Mouse (Mus musculus) hindbrain, embryonic 13.5 days (tissue): ENCODE measurements around the gene Svs3a. TPM values are rescaled to one million over a fixed set of nuclear protein-coding genes. Genes with fewer than 3 reads are reported as not detected.
"Not testable (repeated sequence)": the region's sequence is repeated elsewhere in the genome, so short reads cannot be mapped to it uniquely, and the experiment has no call there.

ENCODE experiments used
- ATAC-seq: fragments of 200-750 bp; cut with Nextera tagmentation; 2 replicates; pipeline ENCODE4 v1.8.0; 2017; ENCODE audit warnings: moderate TSS enrichment; ENCODE audit not compliant: low FRiP score
- H3K27ac ChIP-seq: fragments of 300-500 bp; sonication (generic); 2 replicates; pipeline ENCODE4 v1.5.1; 2015; ENCODE audit warnings: inconsistent platforms, mild to moderate bottlenecking, moderate library complexity
- H3K27me3 ChIP-seq: fragments of 300-500 bp; sonication (generic); 2 replicates; pipeline ENCODE4 v1.6.1; 2015; ENCODE audit warnings: mild to moderate bottlenecking, inconsistent platforms
- H3K36me3 ChIP-seq: fragments of 300-500 bp; sonication (generic); 2 replicates; pipeline ENCODE4 v1.6.1; 2015; ENCODE audit warnings: mild to moderate bottlenecking, inconsistent platforms
- H3K4me1 ChIP-seq: fragments of 300-500 bp; sonication (generic); replicated peaks from 2 replicates; pipeline ENCODE4 v1.6.1; 2015; ENCODE audit warnings: inconsistent platforms
- H3K4me2 ChIP-seq: fragments of 300-500 bp; sonication (generic); 2 replicates; pipeline ENCODE4 v1.6.1; 2015; ENCODE audit warnings: inconsistent platforms, mild to moderate bottlenecking, moderate library complexity
- H3K4me3 ChIP-seq: fragments of 300-500 bp; sonication (generic); 2 replicates; pipeline ENCODE4 v1.5.1; 2015; ENCODE audit warnings: mild to moderate bottlenecking, inconsistent platforms
- H3K9ac ChIP-seq: fragments of 300-500 bp; sonication (generic); 2 replicates; pipeline ENCODE4 v1.6.1; 2015; ENCODE audit warnings: mild to moderate bottlenecking, inconsistent platforms
- H3K9me3 ChIP-seq: fragments of 300-500 bp; sonication (generic); 2 replicates; pipeline ENCODE4 v1.6.1; 2016; ENCODE audit warnings: inconsistent platforms
- WGBS: fragments of 180-500 bp; shearing (Covaris S2); methylation state at CpG from one replicate; pipeline ENCODE4 v1.1.7; 2015; 5-methylcytosine and 5-hydroxymethylcytosine counted together
- polyA plus RNA-seq: library from polyadenylated mRNA; unstranded; fragments of >200 nt; fragmentation: Nextera tagmentation; extraction: Ambion mirVana; gene quantifications from 2 replicates; pipeline ENCODE4 v1.2.1, GENCODE M21; 2015

Gene Svs3a
- not detected in 2 replicates for polyA plus RNA-seq

DNA sequence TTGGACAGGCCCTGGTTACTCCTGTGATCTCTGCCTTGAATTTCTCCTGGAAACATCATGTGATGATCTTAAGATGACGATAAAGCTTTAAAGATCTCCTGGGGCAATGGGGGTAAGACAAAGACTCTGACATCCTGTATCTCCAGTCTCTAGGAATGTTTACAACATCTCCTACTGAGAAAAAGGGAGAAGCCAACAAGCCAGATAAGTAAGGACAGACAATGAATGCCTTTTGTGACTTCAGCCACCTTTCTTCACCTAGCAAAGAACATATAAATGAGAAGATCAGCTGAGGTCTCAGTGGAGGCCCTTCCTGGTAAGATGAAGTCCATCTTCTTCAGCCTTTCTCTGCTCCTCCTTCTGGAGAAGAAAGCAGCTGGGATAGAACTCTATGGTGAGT is at the start of gene Svs3a:
Gene Svs3a, plus strand, starts transcription at position 301 of the 400 bp plus-strand sequence.
- not testable (repeated sequence) for H3K9me3 ChIP-seq, H3K4me2 ChIP-seq, H3K4me1 ChIP-seq, ATAC-seq, H3K27me3 ChIP-seq, H3K27ac ChIP-seq, H3K9ac ChIP-seq, H3K36me3 ChIP-seq, H3K4me3 ChIP-seq
- 80% methylated on average over 1 of the region's 1 CpGs for WGBS

DNA sequence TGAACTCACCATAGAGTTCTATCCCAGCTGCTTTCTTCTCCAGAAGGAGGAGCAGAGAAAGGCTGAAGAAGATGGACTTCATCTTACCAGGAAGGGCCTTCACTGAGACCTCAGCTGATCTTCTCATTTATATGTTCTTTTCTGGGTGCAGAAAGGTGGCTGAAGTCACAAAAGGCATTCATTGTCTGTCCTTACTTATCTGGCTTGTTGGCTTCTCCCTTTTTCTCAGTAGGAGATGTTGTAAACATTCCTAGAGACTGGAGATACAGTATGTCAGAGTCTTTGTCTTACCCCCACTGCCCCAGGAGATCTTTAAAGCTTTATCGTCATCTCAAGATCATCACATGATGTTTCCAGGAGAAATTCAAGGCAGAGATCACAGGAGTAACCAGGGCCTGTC is 32.5 kb upstream of the Svs3a start, which contains the start of gene Svs3b:
Gene Svs3b, minus strand, starts transcription at position 101 of the 400 bp plus-strand sequence.
- H3K27me3 ChIP-seq, H3K9me3 ChIP-seq, H3K36me3 ChIP-seq, H3K27ac ChIP-seq, ATAC-seq, H3K4me1 ChIP-seq, H3K4me2 ChIP-seq, H3K9ac ChIP-seq, H3K4me3 ChIP-seq: not testable (repeated sequence)
- WGBS, result 64% methylated on average over 1 of the region's 1 CpGs

DNA sequence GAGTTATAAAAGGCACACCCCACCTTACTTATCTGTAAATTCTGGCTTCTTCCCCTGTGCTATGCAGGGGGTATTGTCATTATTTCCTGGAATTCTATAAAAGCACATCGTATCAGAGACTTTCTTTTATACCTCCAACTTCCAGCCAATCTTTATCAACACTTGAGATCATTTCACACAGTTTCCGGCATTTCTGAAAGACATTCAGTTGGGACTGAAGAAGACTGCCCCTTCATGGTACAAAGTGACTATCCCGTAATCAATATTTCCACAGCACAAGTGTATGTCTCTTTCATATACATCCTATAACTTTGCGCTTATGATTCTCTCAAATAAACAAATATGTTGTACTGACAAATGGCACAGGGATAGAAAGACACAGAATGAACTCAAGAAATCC is 10.7 kb upstream of the Svs3a start, which contains the start of gene Svs4:
Gene Svs4, minus strand, starts transcription at position 101 of the 400 bp plus-strand sequence.
- Histone ChIP-seq H3K4me3 (no peak within 1 kb of the TSS), H3K4me1 (no peaks in the 10 kb centered on the region), H3K9me3 (no peaks in the 10 kb centered on the region), H3K27ac (no peak within 1 kb of the TSS), H3K9ac (no peak within 1 kb of the TSS), H3K4me2 (no peak within 1 kb of the TSS), H3K36me3 (no peaks in the 10 kb centered on the region), H3K27me3 (no peaks in the 10 kb centered on the region)
- 94% methylated on average over 4 of the region's 4 CpGs for WGBS
- no peak for ATAC-seq

DNA sequence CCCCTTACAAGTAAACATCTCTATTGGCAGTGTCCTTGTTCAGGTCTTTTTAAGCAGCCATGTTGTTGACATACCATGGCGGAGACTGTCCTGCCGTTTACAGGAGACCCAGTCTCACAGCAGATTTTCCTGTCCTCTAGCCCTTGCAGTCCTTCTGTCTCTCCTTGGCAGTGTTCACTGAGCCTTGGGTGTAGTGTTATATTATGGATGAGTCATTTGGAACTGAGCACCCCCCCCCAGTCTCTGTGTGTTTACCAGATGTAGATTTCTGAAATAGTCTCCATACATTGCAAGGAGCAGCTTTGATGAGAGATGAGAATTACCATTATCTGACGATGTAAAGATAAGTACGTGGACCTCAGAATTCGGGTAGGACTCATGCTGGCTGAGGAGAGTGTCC is 23.5 kb downstream of the Svs3a start:
- no peak overlapping the region for H3K4me2 ChIP-seq
- no peaks in the 10 kb centered on the region for H3K4me1 ChIP-seq
- no peaks in the 10 kb centered on the region for H3K36me3 ChIP-seq
- no peak overlapping the region for H3K27ac ChIP-seq
- no peak overlapping the region for H3K4me3 ChIP-seq
- H3K9me3 ChIP-seq, result no peaks in the 10 kb centered on the region
- 92% methylated on average over 5 of the region's 5 CpGs for WGBS
- H3K27me3 ChIP-seq, result no peaks in the 10 kb centered on the region
- ATAC-seq, result no peak
- no peak overlapping the region for H3K9ac ChIP-seq

DNA sequence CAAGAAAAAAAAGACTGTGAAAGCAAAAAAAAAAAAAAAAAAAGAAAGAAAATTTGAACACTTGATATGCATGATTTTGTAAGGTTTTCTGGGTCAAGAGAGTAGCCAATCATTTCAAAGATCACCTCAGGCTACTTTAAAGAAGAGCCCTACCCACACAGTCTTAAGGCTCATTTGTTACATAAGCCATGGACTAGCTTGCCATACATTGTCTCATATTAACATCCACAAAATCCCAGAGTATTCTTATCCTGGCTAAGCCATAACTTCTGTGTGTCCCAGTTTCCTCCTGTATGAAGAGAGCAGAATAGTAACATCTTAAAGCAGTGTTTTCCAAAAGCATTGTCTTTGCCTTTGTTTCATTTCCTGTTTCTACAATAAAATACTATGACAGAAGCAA is 26.4 kb downstream of the Svs3a start:
- H3K9ac ChIP-seq, H3K36me3 ChIP-seq, H3K27ac ChIP-seq, ATAC-seq, H3K4me2 ChIP-seq, H3K27me3 ChIP-seq, H3K4me1 ChIP-seq, H3K9me3 ChIP-seq, H3K4me3 ChIP-seq: not testable (repeated sequence)

DNA sequence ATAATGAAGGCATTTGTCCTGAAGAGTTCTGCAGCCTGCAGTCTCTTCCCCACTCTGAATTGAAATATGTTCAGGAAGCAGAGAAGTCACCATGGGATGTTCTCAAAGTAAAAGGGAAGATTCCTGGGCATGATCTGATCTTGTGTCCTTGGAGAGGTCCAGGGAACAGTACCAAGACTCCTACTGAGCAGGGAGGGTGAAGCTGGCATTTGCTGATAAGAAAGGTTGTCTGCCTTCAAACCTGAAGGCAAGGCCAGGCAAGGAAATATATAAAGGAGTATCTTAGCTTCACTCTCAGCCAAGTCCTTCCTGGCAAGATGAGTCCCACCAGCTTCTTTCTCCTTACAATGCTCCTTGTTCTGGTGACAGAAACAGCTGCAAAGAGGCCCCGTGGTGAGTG is 27.4 kb downstream of the Svs3a start, which contains the start of gene Svs6:
Gene Svs6, plus strand, starts transcription at position 301 of the 400 bp plus-strand sequence.
- 63% methylated on average over 1 of the region's 1 CpGs for WGBS
- not testable (repeated sequence) for H3K27ac ChIP-seq, ATAC-seq

DNA sequence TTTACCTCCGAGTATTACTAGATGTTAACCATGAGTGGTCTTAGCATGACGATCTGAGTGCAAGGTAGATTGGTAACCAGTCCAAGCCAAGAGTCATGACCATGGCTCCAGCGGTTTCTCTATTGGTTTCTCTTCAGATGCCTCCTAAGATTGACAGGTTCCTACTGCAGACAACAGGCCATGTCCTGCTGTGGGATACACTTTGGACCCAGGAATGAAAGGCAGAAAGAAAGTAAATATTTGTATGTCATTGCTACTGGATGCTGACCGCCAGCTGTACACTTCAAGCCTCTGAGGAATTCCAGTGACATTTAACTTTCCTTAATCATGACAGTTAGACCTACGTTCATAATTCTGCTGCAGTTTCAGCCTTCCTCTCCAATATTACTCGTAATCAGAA is 31.9 kb downstream of the Svs3a start:
- H3K4me2 ChIP-seq, result no peak overlapping the region
- no peak overlapping the region for H3K9ac ChIP-seq
- no peak overlapping the region for H3K4me3 ChIP-seq
- ATAC-seq, result no peak
- no peaks in the 10 kb centered on the region for H3K27me3 ChIP-seq
- WGBS, result 89% methylated on average over 6 of the region's 6 CpGs
- no peaks in the 10 kb centered on the region for H3K36me3 ChIP-seq
- no peaks in the 10 kb centered on the region for H3K9me3 ChIP-seq
- H3K27ac ChIP-seq, result no peak overlapping the region
- no peaks in the 10 kb centered on the region for H3K4me1 ChIP-seq

More for the DNA sequence above, 27.4 kb downstream of the Svs3a start, which contains the start of gene Svs6:
- H3K9ac ChIP-seq, H3K27me3 ChIP-seq, H3K4me1 ChIP-seq, H3K9me3 ChIP-seq, H3K4me3 ChIP-seq, H3K36me3 ChIP-seq, H3K4me2 ChIP-seq: not testable (repeated sequence)

DNA sequence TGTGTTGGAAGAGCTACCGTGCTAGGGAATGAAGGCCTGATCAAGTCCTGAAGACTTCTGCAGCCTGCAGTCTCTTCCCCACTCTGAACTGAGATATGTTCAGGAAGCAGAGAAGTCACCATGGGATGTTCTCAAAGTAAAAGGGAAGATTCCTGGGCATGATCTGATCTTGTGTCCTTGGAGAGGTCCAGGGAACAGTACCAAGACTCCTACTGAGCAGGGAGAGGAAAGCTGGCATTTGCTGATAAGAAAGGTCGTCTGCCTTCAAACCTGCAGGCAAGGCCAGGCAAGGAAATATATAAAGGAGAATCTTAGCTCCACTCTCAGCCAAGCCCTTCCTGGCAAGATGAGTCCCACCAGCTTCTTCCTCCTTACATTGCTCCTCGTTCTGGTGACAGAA is 43.4 kb downstream of the Svs3a start, which contains the start of gene Svs5:
Gene Svs5, plus strand, starts transcription at position 301 of the 400 bp plus-strand sequence.
- H3K27me3 ChIP-seq, H3K9ac ChIP-seq, H3K4me3 ChIP-seq, H3K4me1 ChIP-seq, H3K4me2 ChIP-seq, H3K9me3 ChIP-seq, H3K36me3 ChIP-seq, H3K27ac ChIP-seq, ATAC-seq: not testable (repeated sequence)
- 80% methylated on average over 3 of the region's 3 CpGs for WGBS

Other genes starting within 250 kb of the Svs3a start
- gene Stk4, start 218.9 kb upstream of the Svs3a start, polyA plus RNA-seq, result 21.1 and 24.0 TPM in 2 replicates
- 47.1 and 49.5 TPM in 2 replicates for gene Tomm34, start 218.1 kb upstream of the Svs3a start, polyA plus RNA-seq
- gene Kcns1, start 118.2 kb upstream of the Svs3a start, polyA plus RNA-seq, result 0.17 and 0.41 TPM in 2 replicates
- not detected in 2 replicates for gene Wfdc5, start 106.5 kb upstream of the Svs3a start, polyA plus RNA-seq
- gene Wfdc12, start 98.7 kb upstream of the Svs3a start, polyA plus RNA-seq, result not detected in 2 replicates
- gene Wfdc15a, start 89.1 kb upstream of the Svs3a start, polyA plus RNA-seq, result not detected in 2 replicates
- not detected in 2 replicates for gene Wfdc15b, start 67.6 kb upstream of the Svs3a start, polyA plus RNA-seq
- gene Svs2, start 50.8 kb upstream of the Svs3a start, polyA plus RNA-seq, result not detected in 2 replicates
- gene Svs3b, start 32.6 kb upstream of the Svs3a start, polyA plus RNA-seq, result not detected in 2 replicates
- not detected in 2 replicates for gene Svs4, start 10.8 kb upstream of the Svs3a start, polyA plus RNA-seq
- gene Svs6, start 27.5 kb downstream of the Svs3a start, polyA plus RNA-seq, result not detected in 2 replicates
- not detected in 2 replicates for gene Svs5, start 43.5 kb downstream of the Svs3a start, polyA plus RNA-seq
- 0.49 and 0.92 TPM in 2 replicates for gene Slpi, start 99.8 kb downstream of the Svs3a start, polyA plus RNA-seq
- gene Rbpjl, start 113.9 kb downstream of the Svs3a start, polyA plus RNA-seq, result 0.05 and 0.09 TPM in 2 replicates
- 2.3 and 9.3 TPM in 2 replicates for gene Matn4, start 115.9 kb downstream of the Svs3a start, polyA plus RNA-seq
- 9.0 and 9.7 TPM in 2 replicates for gene Sdc4, start 154.6 kb downstream of the Svs3a start, polyA plus RNA-seq
- gene Sys1, start 167.7 kb downstream of the Svs3a start, polyA plus RNA-seq, result 84.3 and 85.3 TPM in 2 replicates
- gene Gm20458, start 171.7 kb downstream of the Svs3a start, polyA plus RNA-seq, result 5.0 and 5.9 TPM in 2 replicates
- gene Trp53tg5, start 184.5 kb downstream of the Svs3a start, polyA plus RNA-seq, result 0.18 TPM in 1 of 2 replicates, not detected in the other
- gene Dbndd2, start 196.8 kb downstream of the Svs3a start, polyA plus RNA-seq, result 12.0 and 13.8 TPM in 2 replicates
- gene Pigt, start 208.3 kb downstream of the Svs3a start, polyA plus RNA-seq, result 67.3 and 71.1 TPM in 2 replicates